Mouse (Mus musculus): ENCODE results near the gene M1ap.

M1ap gene

DNA sequence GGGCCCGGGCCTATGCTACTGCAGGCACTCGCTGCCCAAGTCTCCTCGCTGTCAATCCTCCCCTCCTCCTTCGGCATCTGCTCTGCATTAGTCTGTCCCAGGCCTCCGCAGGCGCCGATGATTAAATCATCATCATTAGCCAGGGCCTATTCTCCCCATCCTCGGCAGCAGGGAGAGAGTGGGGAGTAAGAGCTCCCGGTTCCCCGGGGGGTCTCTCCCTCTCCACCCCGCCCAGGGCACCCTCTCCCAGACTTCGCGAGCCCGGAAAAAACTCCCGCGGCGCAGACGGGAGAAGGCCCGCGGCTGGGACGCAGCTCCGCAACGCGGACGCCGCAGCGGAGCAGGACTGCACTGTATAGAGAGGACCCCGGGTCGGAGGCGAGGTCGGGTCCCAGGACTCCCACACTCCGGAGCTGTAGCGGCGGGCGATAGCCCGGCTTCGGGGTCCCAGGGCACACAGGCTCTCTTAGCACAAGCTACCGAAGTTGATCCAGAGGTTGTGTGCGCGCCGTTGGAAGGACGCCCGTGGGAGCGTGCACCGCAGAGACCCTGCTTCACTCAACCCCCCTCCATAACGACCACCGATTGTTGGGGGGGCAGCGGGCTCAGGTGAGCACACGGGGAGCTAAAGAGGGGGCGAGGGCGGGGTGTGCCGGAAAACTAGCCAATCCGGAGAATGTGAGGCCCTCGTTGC is 131.1 kb downstream of the M1ap start, which contains the start of gene Pcgf1:
Pcgf1 (plus strand) TSS at position 240 of the 694 bp plus-strand sequence.
- peak; percentile 46 for DNase-seq

DNA sequence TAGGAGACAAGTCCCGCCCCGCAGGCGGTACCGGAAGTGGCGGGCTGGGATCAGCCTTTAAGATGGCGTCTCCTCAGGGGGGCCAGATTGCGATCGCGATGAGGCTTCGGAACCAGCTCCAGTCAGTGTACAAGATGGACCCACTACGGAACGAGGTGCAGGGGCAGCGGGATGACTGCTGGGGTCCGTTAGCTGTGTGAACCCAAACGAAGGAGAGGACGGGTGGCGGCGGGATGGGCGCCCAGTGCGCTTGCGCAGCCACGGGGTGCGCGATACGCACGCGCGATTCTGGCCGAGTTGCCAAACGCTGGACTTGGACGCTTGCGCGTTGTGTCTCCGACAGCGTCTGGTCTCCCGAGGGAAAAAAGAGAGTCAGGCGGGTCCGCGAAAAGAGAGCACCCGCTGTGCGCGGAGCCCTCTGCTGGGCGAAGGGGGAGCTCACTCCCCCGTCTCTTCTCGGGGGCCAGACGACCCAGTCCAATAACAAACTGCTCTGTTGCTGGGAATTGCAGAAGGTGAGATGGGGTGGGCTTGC is 131.7 kb downstream of the M1ap start:
- peak; percentile 100 for DNase-seq
